Mouse (Mus musculus): ENCODE measurements around the gene Cxcl17.
A peak's percentile ranks its signal among the peaks of the same experiment; 100 is the strongest.

Gene Cxcl17

GRCm38 (mm10) chr7:25391856-25392453, 20.7 kb downstream of the Cxcl17 start:
- no peak for DNase-seq (ENCODE audit: inconsistent ontology term)

DNA sequence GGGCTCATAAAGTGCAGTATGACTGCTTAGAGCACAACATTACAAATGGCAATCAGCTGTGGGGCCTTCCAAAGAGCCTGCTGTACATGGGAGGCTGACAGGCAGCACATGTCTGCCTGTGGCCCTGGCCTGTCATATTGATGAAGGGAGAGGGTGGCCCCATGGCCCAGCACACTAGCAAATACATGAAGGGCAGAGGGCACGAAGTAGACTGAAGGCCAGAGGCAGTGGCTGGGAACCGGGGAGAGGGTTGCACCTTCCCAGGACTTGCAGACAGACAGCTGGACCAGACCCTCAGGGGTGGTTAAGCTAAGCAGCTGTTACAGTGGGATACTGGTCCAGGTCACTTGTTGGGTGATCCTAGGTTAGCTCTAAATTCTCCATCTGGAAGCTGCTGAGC, 21.7 kb downstream of the Cxcl17 start:
- DNase-seq (ENCODE audit: inconsistent ontology term), result no peak

- DNase-seq (ENCODE audit: inconsistent ontology term), result peak; percentile 68
These were observed 22.5 kb downstream of the Cxcl17 start for GRCm38 (mm10) chr7:25390054-25390770.

- DNase-seq (ENCODE audit: inconsistent ontology term), result no peak
These were observed 23.8 kb downstream of the Cxcl17 start for GRCm38 (mm10) chr7:25388916-25389315.

- DNase-seq (ENCODE audit: inconsistent ontology term), result no peak
These were observed 24.8 kb downstream of the Cxcl17 start for GRCm38 (mm10) chr7:25387811-25388440.

DNA sequence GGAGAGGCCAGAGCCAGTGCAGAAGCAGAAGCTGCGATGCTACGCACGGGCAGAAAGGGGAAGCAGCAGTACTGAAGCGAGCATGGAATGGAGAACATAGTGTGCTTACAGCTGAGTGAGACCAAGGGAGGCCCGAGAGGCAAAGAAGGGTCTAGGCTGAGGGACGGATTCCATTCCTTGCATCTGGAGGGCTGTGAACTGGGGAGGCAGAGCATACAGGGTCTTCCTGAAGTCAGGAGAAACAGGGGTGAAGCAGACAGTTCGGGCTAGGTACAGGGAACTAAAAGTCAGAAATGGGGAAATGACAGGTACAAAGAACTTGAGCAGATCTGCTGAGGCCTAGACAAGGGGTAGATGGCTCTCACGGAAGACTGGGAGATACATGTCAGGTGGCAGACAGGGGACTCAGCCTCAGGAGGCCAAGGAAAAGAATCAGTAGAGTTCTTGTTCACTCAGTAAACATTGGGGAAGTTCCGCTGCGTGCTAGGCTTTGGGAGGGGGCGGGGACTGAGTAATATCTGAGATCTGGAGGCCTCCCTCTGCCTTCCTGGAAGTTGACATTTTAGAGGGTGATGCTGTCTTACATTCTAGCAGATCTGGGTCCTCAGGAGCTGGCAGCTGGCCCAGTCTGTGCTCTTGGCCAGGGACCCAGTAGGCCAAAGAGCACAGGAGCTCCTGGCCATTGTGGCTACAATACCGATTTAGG, 26.7 kb downstream of the Cxcl17 start:
- DNase-seq (ENCODE audit: inconsistent ontology term), result peak; percentile 85

DNA sequence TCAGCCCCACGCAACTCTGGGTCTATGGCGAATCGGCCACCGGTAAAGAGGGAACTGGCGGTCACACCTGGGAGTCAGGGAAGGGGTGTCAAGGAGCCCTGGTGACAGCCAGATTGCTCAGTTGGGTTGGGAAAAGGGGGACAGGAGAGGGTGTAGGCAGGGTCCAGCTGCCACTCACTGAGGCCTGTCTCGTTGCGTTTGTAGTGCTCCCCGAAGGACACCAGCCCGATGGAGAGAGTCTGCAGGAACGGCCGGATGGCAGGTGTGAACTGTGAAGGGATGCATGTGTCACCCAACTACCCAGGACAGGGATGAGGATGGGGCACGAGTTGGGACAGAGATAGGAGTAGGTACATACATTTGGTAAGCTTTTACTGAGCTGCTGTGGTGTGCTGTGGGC, 27.4 kb downstream of the Cxcl17 start:
- DNase-seq (ENCODE audit: inconsistent ontology term), result no peak

GRCm38 (mm10) chr7:25384818-25385217, 27.9 kb downstream of the Cxcl17 start:
- DNase-seq (ENCODE audit: inconsistent ontology term), result no peak

GRCm38 (mm10) chr7:25384318-25384717, 28.4 kb downstream of the Cxcl17 start:
- DNase-seq (ENCODE audit: inconsistent ontology term), result no peak

DNA sequence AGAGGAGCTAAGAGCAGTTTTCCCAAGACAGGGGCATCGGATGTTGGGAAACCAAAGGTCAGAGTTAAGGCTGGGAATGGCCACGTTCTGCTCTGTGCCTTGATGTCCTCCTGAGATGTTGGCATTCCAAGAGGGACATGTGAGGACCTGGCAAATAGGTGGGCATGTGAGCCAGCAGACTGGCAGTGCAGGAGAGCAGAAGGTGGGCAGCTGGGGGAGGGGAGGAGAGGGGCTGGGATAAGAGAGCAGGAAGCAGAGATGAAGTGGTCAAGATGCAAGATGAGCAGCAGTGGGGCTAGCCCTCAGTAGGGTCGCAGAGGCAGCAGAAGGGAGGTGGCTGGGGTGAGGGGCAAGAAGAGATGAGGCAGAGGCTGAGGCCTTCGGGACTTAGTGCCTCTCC, 28.8 kb downstream of the Cxcl17 start:
- DNase-seq (ENCODE audit: inconsistent ontology term), result no peak

DNA sequence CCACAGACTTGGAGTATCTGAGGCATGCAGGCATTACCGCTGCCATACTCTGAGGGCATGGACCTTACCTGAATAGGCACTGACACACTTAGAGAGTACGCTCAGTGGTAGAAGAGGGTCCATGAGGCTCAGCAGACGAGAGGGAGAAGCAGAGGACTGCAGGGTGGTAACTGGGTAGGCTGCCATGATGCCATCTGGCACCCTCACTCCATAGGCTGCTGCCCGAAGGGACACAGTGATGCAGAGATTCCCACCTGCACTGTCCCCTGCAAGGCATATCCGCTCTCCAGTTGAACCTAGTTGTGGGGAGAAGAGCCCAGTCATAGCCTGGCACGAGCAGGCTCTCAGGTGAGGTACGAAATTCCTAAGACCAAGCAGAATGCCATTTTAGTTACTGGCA, 29.3 kb downstream of the Cxcl17 start:
- no peak for DNase-seq (ENCODE audit: inconsistent ontology term)

DNA sequence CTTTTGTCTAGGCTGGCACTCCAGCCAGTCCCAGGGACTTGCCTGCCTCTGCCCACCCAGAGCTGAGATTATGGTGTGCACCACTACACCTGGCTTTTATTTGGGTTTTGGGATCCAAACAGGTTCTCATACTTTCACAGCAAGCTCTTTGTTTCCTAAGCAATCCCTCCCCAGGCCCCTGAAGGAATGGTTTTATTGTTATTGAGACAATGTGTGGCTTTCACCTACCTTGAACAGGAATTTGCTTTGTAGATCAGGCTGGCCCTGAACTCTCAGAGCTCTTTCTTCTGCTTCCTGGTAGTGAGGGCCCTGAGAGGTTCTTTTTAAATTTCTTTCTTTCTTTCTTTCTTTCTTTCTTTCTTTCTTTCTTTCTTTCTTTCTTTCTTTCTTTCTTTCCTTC, 30.1 kb downstream of the Cxcl17 start:
- DNase-seq (ENCODE audit: inconsistent ontology term), result no peak

- DNase-seq (ENCODE audit: inconsistent ontology term), result peak; percentile 31
These were observed 31.4 kb downstream of the Cxcl17 start for GRCm38 (mm10) chr7:25381284-25381680.

DNA sequence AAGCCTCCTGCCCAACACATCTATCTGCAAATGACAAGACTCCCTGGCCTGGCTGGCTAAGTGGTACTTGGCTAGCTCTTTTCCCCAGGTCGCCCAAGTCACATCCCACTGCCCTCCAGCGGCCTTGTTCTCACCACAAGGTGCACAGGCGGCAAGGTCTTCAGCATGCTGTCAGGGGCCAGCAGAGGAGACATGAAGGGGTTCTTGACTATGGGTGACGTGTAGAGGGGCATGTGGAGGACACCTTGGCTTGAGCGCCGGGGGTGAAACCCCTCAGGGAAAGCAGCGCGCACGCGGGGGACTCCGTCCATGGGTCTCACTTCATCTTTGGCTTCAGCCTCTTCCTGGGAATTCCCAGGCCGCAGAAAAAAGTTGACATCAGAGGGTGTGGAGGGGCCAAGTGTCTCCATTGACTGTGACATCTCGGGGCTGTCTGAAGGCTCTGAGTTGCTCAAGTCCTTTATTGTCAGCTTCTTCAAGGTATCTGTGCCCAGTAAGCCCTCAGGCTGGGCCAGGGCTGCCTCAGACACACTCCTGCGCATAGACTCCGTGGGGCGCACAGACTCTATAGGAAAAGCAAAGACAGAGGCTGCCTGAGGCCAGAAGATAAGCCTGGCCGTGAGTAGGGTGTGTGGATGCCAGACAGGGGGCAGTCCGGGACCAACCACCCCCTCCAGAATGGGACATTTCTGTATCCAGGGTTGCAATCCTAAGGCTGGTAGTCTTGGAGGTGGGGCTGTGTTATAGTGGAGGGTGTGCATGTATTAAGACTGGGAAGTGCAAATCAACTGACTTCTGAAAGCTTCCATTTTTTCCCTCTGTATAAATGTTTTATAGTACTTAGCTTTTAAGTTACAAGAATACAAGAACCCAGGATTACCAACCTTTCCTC, 32.0 kb downstream of the Cxcl17 start:
- no peak for DNase-seq (ENCODE audit: inconsistent ontology term)

DNA sequence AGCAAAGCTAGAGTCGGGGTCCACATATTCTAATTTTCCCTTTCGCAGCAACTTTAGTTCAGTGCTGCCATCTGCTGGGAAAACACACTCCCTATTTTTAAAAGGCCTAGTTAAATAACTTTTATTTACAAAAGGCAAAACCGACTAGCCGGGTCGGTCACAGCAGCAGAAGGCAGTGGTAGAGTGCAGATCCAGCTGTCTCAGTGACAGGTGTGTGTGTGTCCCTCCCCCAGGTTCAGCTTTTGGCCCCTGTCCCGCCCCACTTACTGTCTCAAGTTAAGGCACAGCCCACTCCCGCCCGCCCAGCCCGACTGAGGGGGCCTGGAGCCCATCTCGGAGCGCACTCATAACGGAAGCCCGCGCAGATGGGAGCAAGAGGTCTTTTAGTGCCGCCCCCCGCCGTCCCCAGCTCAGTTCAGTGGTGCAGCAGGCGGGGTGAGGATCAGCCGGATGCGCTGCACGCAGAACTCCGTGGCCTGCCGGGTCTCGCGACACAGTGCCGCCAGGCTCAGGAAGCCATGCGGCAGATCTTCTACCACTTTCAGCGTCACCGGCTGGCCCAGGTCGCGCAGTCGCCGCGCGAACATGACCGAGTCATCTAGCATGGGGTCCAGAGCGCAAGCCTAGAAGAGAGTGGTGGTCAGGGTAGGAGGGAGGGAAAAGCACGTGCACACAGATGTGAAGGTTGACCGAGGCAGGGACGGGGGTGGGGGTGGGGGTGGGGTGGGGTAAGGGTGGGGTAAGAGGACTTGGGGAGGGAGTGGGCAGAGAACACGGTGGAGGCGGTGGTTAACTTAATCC, 32.9 kb downstream of the Cxcl17 start:
- no peak for DNase-seq (ENCODE audit: inconsistent ontology term)

- DNase-seq (ENCODE audit: inconsistent ontology term), result no peak
These were observed 34.2 kb downstream of the Cxcl17 start for GRCm38 (mm10) chr7:25378181-25379100.

DNA sequence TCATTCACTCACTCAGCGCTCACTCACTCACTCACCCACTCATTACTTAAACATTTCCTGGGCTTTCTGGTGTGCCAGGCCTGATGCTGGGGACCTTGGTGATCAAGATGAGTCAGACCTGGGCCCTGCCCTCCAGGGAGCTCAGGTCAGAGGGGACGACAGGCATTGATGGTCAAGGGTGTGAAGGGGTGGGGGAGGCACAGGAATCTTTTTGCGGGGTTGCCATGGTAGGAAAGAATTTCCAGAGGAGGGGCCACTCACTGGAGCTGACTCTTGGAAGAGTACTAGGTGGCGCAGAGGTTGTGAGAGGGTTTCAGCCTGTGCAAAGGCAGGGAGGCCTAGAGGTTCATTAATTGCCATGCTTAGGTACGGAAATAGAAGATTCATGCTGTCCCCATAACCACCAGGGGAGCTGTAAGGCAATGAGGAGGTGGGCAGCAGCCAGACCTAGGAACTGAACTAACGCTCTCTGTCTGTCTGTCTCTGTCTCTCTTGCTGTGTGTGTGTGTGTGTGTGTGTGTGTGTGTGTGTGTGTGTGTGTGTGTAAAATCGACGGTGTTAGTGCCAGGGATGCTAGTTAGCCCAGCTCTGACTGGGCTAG, 35.5 kb downstream of the Cxcl17 start:
- peak; percentile 78 for DNase-seq (ENCODE audit: inconsistent ontology term)

DNA sequence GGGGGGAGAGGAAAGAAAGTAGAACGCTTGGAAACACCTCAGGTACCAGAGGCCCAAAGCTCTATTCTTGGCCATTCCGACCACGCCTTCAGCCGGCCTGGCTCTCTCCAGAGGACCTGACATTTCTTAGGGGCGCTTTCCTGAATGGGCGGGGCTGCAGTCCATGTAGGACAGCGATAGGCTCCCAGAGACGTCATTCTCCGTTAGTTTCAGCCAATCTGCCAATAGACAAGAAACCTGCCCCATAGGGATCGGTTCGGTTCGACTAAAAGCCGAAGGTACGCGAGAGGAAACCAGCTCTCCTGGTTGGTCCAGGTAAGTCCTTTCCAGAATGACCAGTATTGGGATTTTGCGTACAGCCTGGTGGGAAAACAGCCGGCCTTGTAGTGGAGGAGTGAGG, 36.1 kb downstream of the Cxcl17 start:
- DNase-seq (ENCODE audit: inconsistent ontology term), result peak; percentile 86

DNA sequence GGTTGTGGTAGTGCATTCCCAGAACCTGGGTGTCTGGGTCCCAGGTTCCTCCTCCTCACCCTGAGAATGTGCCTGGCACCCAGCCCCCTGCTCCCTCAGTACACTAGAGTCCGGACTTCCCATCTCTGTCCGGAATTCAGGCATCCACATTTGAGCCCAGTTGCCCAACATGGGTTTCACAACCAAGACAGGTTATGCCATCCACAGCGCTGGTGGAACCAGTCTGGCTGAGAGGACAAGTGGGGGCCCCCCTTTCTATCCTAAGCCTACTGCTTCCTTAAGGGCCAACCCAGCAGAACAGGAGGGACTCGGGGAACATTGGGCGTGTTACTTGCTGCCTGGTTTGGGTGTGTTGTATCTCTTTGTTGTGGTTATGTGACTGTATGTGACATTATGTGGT, 40.2 kb downstream of the Cxcl17 start:
- DNase-seq (ENCODE audit: inconsistent ontology term), result no peak

Data from Muller cell, postnatal 12 days (primary cell).